Mouse (Mus musculus) embryonic facial prominence, embryonic 11.5 days (tissue): ENCODE results near the gene Sept4. TPM values are rescaled to one million over a fixed set of nuclear protein-coding genes. Genes with fewer than 3 reads are reported as not detected.

Experiments used
- ATAC-seq: fragments of 200-750 bp; cut with Nextera tagmentation; replicated peaks from 2 replicates; pipeline ENCODE4 v1.8.0; 2017; ENCODE audit warnings: low read depth; ENCODE audit not compliant: insufficient number of reproducible peaks, low FRiP score, low TSS enrichment
- DNase-seq: peaks from one replicate; pipeline ENCODE4 v3.0.0-alpha.2; 2015; ENCODE audit warnings: low spot score
- H3K27ac ChIP-seq: fragments of 300-500 bp; sonication (generic); replicated peaks from 2 replicates; pipeline ENCODE4 v1.5.1; 2014; ENCODE audit warnings: mild to moderate bottlenecking, low read depth, low read length, control low read depth
- H3K27me3 ChIP-seq: fragments of 300-500 bp; sonication (generic); 2 replicates; pipeline ENCODE4 v1.6.1; 2014; ENCODE audit warnings: mild to moderate bottlenecking, low read length, moderate library complexity, mixed read lengths; ENCODE audit not compliant: control insufficient read depth, insufficient read depth
- H3K36me3 ChIP-seq: fragments of 300-500 bp; sonication (generic); replicated peaks from 2 replicates; pipeline ENCODE4 v1.6.1; 2014; ENCODE audit warnings: low read depth, mild to moderate bottlenecking, low read length, moderate library complexity, mixed read lengths; ENCODE audit not compliant: control insufficient read depth, insufficient read depth
- H3K4me1 ChIP-seq: fragments of 300-500 bp; sonication (generic); 2 replicates; pipeline ENCODE4 v1.6.1; 2014; ENCODE audit warnings: low read length, mixed read lengths; ENCODE audit not compliant: control insufficient read depth, insufficient read depth
- H3K4me2 ChIP-seq: fragments of 300-500 bp; sonication (generic); 2 replicates; pipeline ENCODE4 v1.6.1; 2014; ENCODE audit warnings: low read depth, mild to moderate bottlenecking, control low read depth, low read length, moderate library complexity
- H3K4me3 ChIP-seq: fragments of 300-500 bp; sonication (generic); 2 replicates; pipeline ENCODE4 v1.5.1; 2014; ENCODE audit warnings: low read depth, low read length, control low read depth
- H3K9ac ChIP-seq: fragments of 300-500 bp; sonication (generic); replicated peaks from 2 replicates; pipeline ENCODE4 v1.6.1; 2014; ENCODE audit warnings: mild to moderate bottlenecking, control low read depth, low read length
- H3K9me3 ChIP-seq: fragments of 300-500 bp; sonication (generic); replicated peaks from 2 replicates; pipeline ENCODE4 v1.6.1; 2016; ENCODE audit warnings: mild to moderate bottlenecking, low read length, inconsistent platforms, mixed read lengths; ENCODE audit not compliant: control insufficient read depth
- WGBS: fragments of 180-500 bp; shearing (Covaris S2); extraction: QIAGEN DNeasy Blood & Tissue Kit; methylation state at CpG from one replicate; pipeline ENCODE4 v1.1.7; 2014; 5-methylcytosine and 5-hydroxymethylcytosine counted together
- polyA plus RNA-seq: library from polyadenylated mRNA; unstranded; fragments of >200 nt; fragmentation: Nextera tagmentation; extraction: Ambion mirVana; gene quantifications from 2 replicates; pipeline ENCODE4 v1.2.1, GENCODE M21; 2014

Gene Sept4
- polyA plus RNA-seq, 1 experiment from 2014 or later: 6.6 TPM

DNA sequence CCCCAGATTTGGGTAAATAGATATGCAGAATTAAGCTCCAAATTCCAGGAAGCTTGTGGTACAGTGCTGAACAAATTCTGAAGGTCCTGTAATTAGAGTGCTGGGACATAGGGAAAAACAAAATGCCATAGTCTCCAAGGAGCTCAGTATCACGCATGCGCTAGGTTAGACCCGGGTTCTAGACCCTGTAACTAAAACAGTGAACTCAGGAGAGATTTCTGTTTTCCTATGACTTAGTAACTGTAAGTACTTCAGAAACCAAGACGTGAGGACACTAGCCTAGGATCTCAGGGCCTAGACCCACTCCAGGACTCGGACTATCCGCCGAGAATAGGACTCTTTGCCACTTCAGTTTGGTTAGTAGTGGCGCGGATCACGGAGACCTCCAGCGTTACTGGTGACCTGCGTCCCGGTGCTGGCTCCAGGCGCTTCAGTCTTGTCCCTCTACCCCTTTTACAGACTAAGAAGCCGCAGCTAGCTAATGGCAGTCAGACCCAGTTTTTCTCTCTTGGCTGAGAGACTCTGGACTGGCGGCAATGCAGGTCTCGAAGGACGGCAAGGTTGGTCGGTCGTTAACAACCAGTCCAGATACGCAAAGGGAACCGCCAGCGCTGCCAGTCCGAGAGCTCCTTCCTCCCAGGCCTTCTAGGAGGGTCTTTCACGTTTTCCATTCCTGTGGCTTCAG is 22.3 kb downstream of the Sept4 start:
- Histone ChIP-seq H3K9ac (peak overlapping the region; percentile 89), H3K4me2 (peak overlapping the region; percentile 78), H3K27ac (peak overlapping the region; percentile 80), H3K9me3 (no peaks in the 10 kb centered on the region), H3K4me3 (peak overlapping the region; percentile 76), H3K4me1 (peaks cover under 1% of the 10 kb centered on the region), H3K27me3 (no peaks in the 10 kb centered on the region), H3K36me3 (no peaks in the 10 kb centered on the region)
- DNase-seq (peak; percentile 50), ATAC-seq (no peak)
- 2% methylated on average over 25 of the region's 25 CpGs for WGBS

DNA sequence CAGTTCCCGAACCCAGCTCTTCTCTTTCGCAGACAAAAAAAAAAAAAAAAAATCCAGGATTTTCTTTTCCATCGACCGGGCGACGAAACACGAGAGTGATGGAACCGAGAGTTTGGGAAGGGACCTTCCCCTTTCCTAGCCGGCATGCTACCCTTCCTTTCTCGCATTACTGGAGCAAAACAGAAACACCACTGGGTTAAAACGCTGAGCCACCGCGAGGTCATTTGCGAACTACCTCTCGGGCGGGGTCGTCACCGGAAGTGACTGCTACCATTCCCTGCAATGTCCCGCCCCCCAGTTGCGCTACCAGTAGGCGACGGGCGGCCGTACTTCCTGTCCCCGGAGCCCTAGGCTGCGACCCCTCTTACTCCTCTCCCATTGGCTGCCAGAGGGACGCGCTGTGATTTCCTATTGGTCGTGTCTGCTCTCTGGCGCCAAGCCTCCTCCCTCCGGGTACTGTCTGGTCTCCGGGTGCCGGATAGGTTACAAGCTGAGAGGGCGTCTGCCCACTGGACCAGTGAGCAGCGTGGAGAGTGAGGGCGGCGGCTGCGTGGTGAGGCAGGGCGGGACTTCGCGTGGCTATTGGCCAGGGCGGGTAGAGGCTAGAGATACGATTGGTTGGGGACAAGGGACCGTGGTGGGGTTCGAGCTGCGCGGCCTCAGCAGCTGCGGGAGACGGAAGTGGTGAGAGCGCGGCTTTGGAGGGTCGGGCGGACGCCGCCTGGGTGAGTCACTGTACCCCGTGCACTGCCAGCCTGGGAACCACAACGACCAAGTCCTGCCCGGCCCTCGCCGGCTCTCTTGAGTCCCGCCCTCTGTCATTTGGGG is 23.0 kb downstream of the Sept4 start, which contains the start of gene Mtmr4:
Gene Mtmr4 (plus strand): TSS at position 637 of the 828 bp plus-strand sequence.
- DNase-seq: peak; percentile 98
- Histone ChIP-seq H3K9me3 (no peaks in the 10 kb centered on the region), H3K27ac (peak within 1 kb of the TSS; percentile 80), H3K4me3 (peak within 1 kb of the TSS; percentile 81), H3K4me2 (peak within 1 kb of the TSS; percentile 88), H3K9ac (peak within 1 kb of the TSS; percentile 89), H3K4me1 (peaks cover 6% of the 10 kb centered on the region), H3K27me3 (no peaks in the 10 kb centered on the region), H3K36me3 (no peaks in the 10 kb centered on the region)
- WGBS: under 1% methylated on average over 53 of the region's 61 CpGs
- ATAC-seq: peak; percentile 98

DNA sequence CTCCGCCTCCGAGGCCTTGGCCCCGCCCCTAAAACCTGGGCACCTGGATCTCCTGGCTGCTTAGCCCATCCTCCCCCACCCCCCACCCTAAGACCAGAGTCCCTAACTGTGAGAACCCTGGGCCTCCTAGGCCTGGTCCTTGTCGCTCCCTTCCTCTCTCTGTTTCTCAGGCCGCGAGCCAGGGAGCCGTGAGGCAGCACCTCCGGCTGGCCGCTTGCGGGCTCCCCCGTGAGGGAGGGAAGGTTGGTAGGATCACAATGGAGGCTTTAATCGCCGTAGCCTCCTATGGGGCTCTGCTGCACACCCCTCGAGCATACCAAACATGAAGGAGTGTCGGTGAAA is 23.6 kb downstream of the Sept4 start:
- Histone ChIP-seq H3K9ac (peak overlapping the region; percentile 85), H3K36me3 (no peaks in the 10 kb centered on the region; the same call in 1 of the 2 replicates), H3K9me3 (no peaks in the 10 kb centered on the region), H3K27me3 (no peaks in the 10 kb centered on the region), H3K27ac (peak overlapping the region; percentile 75), H3K4me3 (peak overlapping the region; percentile 81), H3K4me1 (peaks cover 6% of the 10 kb centered on the region), H3K4me2 (peak overlapping the region; percentile 88)
- ATAC-seq (peak; percentile 32), DNase-seq (no peak)
- 1% methylated on average over 12 of the region's 15 CpGs for WGBS

DNA sequence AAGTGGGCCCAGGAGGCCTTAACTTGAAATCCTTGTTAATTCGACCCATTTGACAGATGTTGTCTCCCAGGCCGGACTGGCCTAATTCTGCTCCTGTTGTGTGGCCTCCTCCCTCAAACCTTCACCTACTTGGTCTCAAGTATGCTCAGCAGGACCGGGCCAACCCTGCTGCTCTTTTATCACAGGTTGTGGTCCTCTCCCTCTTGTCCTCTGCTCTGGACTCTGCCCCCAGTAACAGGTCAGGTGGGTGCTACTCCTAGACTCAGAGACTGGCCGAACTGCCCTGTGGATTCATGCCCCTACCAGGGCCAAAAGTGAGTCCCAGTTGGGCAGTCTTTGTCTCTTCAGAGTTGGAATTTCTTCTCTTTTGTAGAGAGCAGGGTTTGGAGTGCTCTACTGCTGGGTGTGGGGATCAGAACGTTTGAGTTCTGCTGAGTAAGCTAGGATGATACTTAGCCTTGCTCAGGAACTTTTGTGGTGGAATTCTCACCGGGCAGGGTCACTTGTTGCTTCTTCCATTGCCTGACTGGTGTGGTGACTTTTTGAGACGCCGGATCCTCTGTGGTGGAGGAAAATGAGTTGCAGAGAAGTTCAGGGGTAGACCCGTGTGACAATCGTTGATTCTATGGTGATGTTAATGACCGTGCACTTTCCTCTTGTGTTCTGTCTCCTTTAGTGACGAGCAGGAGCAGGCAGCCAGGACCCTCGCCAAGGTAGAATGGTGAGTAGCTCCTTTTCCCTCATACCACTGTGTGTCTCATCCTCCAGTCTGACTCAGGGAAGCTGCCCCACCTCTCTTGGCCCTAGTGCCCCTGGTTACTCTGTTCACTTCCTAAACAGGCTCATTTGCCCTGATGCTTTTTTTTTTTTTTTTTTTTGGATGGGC is 24.3 kb downstream of the Sept4 start:
- Histone ChIP-seq H3K9me3 (no peaks in the 10 kb centered on the region), H3K4me1 (peaks cover 6% of the 10 kb centered on the region), H3K36me3 (no peaks in the 10 kb centered on the region; the same call in 1 of the 2 replicates), H3K27me3 (no peaks in the 10 kb centered on the region), H3K4me3 (peak overlapping the region; percentile 81), H3K4me2 (peak overlapping the region; percentile 88), H3K9ac (peak overlapping the region; percentile 85), H3K27ac (peak overlapping the region; percentile 75)
- DNase-seq: no peak
- ATAC-seq: no peak
- WGBS: 38% methylated on average over 13 of the region's 13 CpGs

DNA sequence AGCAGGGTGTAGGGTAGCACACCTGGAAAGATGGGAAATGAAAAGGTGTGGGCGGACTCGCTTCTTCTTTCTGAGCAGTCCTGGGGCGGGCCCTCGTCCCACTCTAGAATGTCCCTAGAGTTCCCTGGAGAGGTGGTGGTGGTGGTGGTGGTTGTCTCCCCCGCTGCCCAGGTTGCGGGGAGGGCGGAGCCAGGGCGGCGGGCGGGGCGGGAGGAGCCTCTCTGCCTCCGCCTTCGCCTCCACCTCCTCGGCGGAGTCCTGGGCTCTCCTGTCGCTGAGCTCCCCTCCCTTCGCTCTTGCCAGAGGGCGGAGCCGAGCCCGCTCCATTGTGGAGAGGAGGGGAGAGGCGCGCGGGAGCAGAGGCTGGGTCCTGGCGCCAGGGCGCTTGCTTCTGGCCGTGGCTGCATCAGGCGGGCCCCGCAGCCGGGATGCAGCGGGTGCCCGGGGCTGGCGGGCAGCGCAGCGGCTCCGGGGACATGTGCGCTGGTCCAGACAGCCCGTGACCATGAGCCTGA is 26.7 kb downstream of the Sept4 start:
- H3K9me3 ChIP-seq: no peaks in the 10 kb centered on the region

DNA sequence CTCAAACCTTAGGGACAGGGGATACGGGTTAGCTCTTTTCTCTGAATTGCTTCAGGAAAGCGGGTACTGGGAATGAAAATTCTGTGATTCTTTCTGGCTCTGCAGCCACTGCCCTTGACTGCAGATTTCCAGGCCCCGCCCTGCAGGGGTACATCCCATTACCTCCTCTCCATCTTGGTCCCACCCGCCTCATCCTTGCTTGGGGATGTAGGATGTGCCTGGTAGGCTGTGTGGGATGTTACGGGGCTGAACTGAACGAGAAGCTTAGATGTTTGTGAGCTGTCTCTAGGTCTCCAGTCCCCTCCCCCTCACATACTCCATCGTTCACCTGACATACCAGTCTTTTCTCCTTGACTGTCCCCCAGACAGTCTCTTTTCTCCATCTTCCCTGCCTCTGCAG is 27.3 kb downstream of the Sept4 start:
- 2% methylated on average over 7 of the region's 7 CpGs for WGBS
- peak overlapping the region; percentile 84 for H3K4me2 ChIP-seq
- peaks cover 14% of the 10 kb centered on the region for H3K36me3 ChIP-seq
- peak; percentile 46 for DNase-seq
- peak overlapping the region; percentile 78 for H3K4me3 ChIP-seq
- peak overlapping the region; percentile 96 for H3K9ac ChIP-seq
- no peaks in the 10 kb centered on the region for H3K27me3 ChIP-seq
- ATAC-seq: no peak
- peak overlapping the region; percentile 62 for H3K27ac ChIP-seq
- H3K9me3 ChIP-seq: no peaks in the 10 kb centered on the region
- H3K4me1 ChIP-seq: peaks cover 6% of the 10 kb centered on the region

More for the DNA sequence above, 26.7 kb downstream of the Sept4 start:
- Histone ChIP-seq H3K4me3 (peak overlapping the region; percentile 78), H3K36me3 (peaks cover 12% of the 10 kb centered on the region), H3K27me3 (no peaks in the 10 kb centered on the region), H3K4me2 (peak overlapping the region; percentile 84), H3K9ac (peak overlapping the region; percentile 96), H3K27ac (peak overlapping the region; percentile 62), H3K4me1 (peaks cover 6% of the 10 kb centered on the region)
- peak; percentile 35 for ATAC-seq
- WGBS: 1% methylated on average over 33 of the region's 37 CpGs
- peak; percentile 94 for DNase-seq

DNA sequence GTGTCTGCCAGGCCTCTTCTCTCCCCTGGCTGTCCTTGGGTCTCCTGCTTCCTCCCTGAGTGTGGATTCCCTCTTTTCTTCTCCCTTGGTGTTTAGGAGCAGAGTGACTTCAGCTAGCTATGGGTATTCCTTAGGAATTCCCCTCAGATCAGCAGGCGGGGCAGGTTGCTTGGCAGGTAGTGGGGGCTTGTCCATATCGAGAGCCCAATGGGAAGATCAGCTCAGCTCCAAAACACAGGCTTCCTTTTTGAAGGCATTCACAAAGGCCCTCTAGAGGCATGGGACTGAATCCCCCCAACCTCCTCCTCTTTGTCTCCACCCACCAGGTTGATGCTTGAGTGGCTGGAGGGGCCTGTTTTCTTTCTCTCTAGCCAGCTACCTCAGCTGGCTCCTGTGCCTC is 27.8 kb downstream of the Sept4 start:
- H3K27me3 ChIP-seq: no peaks in the 10 kb centered on the region
- no peak for ATAC-seq
- H3K27ac ChIP-seq: no peak overlapping the region
- peaks cover 6% of the 10 kb centered on the region for H3K4me1 ChIP-seq
- DNase-seq: peak; percentile 61
- peak overlapping the region; percentile 84 for H3K4me2 ChIP-seq
- H3K9me3 ChIP-seq: no peaks in the 10 kb centered on the region
- H3K36me3 ChIP-seq: peaks cover 17% of the 10 kb centered on the region
- peak overlapping the region; percentile 78 for H3K4me3 ChIP-seq
- peak overlapping the region; percentile 96; the same call in 1 of the 2 replicates for H3K9ac ChIP-seq
- WGBS: 42% methylated on average over 2 of the region's 2 CpGs
